Mouse (Mus musculus): Measurements from ENCODE around the gene Rfpl4b.

Gene Rfpl4b

GRCm38 (mm10) chr10:38821679-38822078 is at the start of gene Rfpl4b:
TSS of gene Rfpl4b (minus strand) at chr10:38821779.
- DNase-seq (ENCODE audit: low read depth, low spot score) = no peak

GRCm38 (mm10) chr10:38855186-38855585 is 33.6 kb upstream of the Rfpl4b start:
- DNase-seq (ENCODE audit: low read depth, low spot score) = no peak

GRCm38 (mm10) chr10:38850006-38850405 is 28.4 kb upstream of the Rfpl4b start:
- peak; percentile 87 for DNase-seq (ENCODE audit: low read depth, low spot score)

- peak; percentile 59 for DNase-seq (ENCODE audit: low read depth, low spot score)
Observed at GRCm38 (mm10) chr10:38848884-38849499, 27.4 kb upstream of the Rfpl4b start.

- no peak for DNase-seq (ENCODE audit: low read depth, low spot score)
Observed at GRCm38 (mm10) chr10:38848231-38848630, 26.7 kb upstream of the Rfpl4b start.

GRCm38 (mm10) chr10:38823741-38824140 is 2.2 kb upstream of the Rfpl4b start:
- no peak for DNase-seq (ENCODE audit: low read depth, low spot score)

- DNase-seq (ENCODE audit: low read depth, low spot score) = no peak
Observed at GRCm38 (mm10) chr10:38806056-38806455, 15.5 kb downstream of the Rfpl4b start.

GRCm38 (mm10) chr10:38804047-38804446 is 17.5 kb downstream of the Rfpl4b start:
- no peak for DNase-seq (ENCODE audit: low read depth, low spot score)

GRCm38 (mm10) chr10:38803304-38803703 is 18.3 kb downstream of the Rfpl4b start:
- DNase-seq (ENCODE audit: low read depth, low spot score) = no peak

- DNase-seq (ENCODE audit: low read depth, low spot score) = no peak
Observed at GRCm38 (mm10) chr10:38788612-38789011, 33.0 kb downstream of the Rfpl4b start.
